Mouse (Mus musculus) telencephalon, adult 2 months (tissue): ENCODE measurements around the gene Lbp.
A peak's percentile ranks its signal among the peaks of the same experiment; 100 is the strongest.

Source experiments
- DNase-seq: peaks from one replicate; pipeline ENCODE4 v3.0.0-alpha.2; 2011; ENCODE audit warnings: low read depth, low spot score

Gene Lbp

DNA sequence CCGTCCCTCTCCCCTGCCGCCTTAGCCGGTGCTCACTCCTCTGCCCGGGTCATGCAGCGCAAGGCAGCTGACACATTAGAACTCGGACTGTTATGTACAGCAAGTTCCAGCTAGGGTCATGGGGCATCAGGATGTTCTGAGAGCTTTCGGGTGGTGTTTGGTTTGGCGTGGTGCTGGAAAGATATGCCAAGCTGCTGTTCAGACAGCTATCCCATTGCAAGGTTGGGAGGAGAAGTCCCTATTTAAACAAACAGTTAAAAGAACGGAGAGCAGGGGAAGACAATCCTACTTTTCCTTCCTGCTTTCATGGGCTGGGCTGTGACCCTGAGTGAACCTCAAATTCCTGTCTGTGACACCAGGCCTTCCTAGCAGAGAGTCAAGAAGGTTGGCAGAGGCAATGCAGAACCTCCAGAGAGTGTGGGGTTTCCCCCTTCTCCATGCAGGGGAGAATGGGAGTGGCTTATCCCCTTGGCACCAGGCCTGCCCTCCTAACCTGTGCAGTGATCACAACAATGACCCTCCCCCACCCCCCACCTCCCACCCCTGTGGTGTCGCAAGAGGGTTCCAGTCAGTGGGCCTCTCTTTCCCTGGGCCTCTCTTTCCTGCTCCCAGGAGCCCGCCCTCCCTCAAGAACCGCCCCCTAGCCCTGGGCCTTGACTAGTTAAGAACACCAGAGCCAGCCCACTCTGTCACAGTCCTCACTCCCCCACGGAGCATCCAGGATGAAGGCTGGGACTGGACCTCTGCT, at the start of gene Lbp:
TSS of gene Lbp (plus strand) at position 546 of the 748 bp plus-strand sequence.
- no peak for DNase-seq

DNA sequence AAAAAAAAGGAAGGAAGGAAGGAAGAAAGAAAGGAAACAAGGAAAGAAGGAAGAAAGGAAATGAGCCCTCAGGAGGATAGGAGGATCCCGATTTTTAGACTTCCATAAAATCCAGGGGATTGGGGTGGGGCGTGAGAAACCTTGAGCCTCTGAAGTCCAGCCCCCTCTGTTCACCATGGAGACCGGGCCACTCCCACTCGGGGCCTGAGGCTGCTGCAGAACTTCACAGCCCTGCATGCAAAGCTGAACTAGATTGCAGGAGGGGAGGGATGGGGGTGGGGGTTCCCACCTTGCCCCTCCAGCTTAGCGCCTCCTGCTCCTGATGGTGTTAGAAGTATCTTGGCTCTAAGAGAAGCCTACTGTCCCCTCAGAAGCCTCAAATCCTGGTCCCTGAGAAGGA, 49.4 kb upstream of the Lbp start:
- DNase-seq = no peak

DNA sequence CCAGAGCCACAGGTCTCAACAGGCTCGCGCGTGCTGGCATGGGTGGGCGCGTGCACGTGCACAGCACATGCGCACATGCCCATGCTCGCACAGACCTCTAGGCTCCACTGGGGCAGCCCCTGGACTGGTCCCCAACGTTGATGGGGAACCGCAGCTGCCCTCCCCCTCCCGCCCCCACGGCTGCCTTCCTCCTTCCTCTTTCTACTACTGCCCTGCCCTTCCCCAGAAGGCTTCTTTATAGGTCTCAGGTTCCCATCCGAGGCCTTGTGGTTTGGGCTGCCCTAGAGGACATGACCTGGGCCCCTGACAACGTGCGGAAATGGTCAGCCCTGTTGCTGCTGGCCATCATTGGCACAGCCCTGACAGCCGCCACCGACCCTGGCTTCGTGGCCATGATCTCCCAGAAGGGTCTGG, 48.3 kb upstream of the Lbp start, which contains the start of gene Bpi:
TSS of gene Bpi (plus strand) at position 90 of the 414 bp plus-strand sequence.
- DNase-seq = no peak

DNA sequence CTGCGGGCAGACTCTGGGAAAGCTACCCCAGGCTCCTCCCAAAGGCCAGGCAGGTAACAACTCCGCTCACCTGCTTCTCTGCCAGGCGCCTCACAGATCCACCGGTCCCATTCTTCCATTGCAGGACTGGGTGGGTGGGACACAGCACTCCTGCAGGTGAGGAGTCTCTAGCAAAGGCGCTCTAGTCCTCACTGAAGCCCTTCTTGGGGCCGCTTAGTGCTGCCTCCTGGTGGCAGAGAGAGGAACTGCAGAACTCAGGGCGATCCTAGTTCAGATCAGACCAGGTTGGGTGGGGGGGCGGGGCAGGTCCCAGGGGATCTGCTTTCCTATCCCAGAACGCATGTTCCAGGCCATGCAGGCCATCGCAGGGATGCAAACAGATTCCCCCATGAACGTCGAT, 47.5 kb upstream of the Lbp start:
- DNase-seq = no peak

DNA sequence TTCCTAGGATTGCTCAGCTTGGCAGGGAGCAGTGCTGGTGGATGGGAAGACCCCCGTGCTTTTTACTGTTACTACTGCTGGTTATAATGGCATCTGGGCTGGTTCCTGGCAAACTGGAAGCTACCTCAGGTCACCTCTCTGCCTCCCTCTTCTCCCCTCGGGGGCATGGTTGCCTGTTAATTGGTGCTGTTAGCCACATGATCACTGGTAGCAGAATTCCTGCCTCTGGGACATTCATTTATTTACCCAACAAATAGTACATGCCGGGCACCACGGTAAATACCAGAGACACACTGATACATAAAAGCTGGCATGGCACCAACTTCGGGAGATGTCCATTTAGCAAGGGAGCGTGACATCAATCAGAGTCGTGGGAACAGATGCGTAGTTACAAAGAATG, 46.8 kb upstream of the Lbp start:
- DNase-seq = no peak

DNA sequence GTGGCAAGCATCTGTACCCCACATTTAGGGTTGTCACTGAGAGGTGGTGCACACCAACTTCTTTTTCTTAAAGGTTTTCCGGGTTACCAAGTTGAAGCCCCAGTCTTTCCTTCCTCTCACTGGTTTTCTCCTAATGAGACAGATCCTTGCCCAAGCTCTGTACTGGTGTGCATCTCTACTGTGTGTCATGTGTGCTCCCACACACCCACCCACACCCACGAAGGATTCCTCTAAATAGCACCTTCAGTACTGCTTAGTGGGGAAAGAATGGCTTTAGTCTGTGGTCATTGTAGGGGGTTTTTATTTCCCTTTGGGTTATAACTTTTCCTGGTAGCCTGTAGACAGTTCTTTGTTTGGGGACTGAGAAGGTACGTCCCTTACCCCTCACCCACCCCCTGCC, 41.4 kb upstream of the Lbp start:
- DNase-seq = no peak

DNA sequence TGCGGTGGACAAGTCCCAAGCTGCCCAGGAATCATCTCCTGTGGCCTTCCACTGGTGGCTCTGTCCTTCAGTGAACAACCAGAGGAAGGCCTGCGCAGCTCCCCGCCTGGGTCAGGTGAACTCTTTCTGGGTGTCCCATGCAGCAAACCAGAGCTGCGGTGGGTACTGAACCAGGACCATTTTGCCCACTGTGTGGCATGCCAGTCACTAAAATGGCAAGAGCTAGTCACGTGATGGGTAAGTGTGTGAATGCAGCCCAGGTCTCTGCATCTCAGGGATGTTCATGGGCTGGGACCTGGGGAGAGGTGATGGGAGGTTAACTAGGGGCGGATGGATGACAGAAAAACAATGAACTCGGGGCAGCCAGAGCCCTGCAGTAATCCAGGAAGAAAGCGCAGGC, 36.3 kb upstream of the Lbp start:
- no peak for DNase-seq

DNA sequence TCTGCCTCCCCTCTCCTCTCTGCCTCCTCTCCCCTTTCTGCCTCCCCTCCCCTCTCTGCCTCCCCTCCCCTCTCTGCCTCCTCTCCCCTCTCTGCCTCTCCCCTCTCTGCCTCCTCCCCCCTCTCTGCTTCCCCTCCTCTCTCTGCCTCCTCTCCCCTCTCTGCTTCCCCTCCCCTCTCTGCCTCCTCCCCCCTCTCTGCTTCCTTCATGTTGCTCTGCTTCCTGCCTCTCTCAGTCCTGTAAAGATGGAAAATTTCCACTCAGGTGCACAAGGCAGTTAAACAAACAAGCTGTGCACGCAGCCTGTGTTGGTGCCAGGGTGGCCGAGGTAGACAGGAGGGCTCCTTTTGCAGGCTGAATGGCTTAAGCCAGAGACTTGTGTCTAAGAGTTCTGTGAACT, 32.6 kb upstream of the Lbp start:
- no peak for DNase-seq

DNA sequence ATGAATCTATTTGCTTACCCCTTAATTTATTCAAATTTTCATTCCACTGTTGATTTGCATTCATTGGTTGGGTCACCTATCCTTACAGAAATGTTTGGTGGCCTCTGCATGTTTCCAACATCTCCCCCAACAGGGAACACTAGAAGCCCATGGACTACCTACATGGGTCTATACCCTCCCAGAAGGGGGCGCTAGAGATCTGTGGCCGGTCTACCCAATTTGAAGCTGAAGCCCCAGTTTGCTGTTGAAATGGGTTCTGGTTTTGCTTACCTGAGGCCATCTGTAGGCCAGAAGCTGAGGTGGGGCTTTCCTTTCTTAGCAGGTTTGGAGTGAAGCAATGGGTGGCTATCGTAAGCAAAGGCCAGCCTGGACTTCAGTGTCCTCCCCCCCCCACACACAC, 30.9 kb upstream of the Lbp start:
- DNase-seq = no peak

DNA sequence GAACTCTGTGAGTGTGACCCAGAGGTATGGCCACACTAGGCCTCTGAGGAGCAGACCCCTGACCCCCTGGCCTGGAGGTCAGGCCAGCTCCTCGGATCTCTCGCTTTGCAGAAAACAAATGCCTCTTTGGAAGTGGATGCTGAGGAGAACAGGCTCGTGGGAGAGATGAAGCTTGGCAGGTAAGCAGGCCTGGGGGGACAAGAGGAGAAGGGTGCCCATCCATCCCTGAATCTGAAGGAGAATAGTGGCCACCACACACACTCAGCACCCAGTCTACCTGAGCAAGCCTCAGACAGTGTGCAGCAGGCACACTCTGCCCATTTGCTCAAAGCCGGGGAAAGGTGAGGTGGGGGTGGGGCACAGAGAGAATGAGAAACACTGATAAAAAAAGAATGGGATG, 30.5 kb upstream of the Lbp start:
- DNase-seq = no peak

DNA sequence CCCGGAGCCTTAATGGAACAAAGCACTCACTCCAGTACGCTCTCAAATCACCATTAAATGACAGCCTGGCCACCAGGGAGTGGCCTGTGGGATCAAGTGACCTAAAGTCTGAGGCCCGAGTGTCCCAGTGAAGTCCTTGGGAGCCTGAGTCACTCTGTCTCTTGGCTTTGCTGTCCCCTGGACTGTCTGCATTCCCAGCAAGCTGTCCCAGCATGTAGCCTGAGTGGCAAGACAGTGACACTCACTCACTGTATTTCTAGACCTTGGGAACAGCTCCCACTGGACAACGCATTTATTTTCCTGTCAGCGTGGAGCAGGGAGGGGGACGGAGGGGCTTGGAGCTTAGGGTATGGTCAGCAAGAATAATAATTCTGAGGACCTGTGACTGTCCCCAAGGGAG, 29.8 kb upstream of the Lbp start:
- DNase-seq = no peak

DNA sequence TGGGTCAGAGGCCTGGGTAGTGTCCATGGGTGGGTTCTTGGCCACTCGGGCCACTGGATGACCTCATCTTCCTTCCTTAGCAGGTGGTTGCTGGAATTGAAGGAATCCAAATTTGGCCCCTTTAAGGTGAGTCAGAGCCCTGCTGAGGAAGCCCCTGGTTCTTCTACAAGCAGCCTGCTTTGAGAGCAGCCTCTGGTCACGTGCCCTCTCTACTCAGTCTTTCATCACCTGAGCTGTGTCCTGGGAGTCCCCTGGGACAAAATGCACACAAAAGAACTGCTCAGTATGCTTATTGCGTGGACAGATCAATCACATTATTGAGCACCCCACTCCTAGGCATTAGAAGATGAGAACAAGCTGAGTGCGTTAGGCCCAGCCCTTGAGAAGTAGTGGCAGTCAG, 29.4 kb upstream of the Lbp start:
- DNase-seq = no peak

DNA sequence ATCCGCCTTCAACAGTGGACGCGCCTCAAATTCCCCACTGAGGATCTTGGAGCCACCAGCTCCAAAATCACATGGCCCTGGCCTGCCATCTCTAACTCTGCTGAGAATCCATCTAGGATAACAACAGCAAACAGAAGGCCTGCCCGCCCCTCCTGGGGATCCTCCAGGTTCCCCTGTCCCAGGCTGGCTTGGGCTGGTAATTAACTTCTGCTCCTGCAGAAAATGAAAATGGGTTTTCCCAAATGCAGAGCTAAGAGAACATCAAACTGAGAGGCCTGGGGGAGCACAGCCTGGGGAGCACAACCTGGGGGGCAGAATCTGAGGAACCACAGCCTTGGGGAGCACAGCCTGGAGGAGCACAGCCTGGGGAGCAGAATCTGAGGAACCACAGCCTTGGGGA, 26.6 kb upstream of the Lbp start:
- DNase-seq = no peak

DNA sequence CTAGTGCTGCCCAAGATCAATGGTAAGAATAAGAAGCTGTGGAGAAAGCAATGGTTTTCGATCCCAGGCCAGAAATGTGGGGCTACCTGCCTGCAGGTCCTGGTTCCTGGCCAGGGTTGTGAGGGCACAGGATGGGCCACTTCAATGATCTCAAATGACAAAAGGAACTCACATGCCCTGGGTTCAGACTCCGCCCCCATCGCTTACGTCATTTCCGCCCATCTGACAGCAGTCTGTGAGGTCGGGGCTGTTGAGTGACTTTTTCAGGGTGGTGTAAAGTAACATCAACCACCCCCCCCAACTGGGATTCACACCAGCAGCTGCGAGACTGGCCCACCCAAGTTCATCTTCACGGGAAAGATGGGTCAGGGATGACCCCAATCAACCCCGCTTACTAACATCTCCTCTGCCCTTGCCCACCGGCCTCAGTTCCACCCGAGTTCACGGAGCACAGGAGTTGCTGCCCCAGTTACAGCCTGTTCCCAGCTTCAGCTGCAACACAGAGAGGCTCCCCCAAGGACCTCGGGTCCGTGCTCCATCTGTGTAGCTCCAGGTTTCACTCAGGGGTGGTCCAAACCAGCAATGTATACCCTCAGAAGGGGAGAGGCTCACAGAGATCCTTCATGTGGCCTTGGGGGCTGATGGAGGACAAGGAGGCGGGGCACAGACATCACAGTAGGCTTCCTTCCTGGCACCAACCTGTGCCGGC, 24.6 kb upstream of the Lbp start:
- DNase-seq = no peak

DNA sequence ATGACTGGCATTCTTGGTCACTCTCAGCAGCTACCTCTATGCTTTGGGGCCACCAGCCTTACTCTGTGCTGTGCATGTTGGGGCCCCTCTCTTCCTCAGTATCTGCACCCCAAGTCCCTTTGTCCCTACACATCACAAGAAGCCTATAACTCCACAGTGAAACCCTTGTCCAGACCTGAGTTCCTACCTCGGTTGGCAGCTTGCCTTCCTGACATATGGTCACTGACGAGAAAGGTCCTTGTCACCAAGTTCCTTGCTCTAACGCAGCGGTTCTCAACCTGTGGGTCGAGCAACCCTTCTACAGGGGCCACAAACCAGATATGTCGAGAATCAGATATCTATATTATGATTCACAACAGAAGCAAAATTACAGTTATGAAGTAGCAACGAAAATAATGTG, 23.2 kb upstream of the Lbp start:
- no peak for DNase-seq

DNA sequence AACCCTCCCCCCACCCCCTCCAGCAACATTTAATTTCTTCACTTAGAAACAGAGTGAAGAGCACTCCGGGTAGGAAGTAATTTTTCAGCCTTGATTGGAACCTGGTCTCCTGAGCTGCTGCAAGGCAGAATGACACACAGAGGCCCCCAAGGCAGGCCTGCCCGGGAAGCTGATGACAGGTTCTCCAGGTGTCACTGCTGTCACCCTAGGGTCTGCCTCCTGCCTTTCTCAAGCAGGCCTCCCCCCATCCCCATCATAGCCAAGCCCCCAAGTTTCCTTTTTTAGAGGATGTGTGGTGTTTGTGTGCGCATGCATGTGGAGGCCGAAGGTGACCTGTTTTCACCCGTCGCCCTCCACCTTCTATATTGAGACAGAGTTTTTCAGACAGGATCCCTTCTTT, 22.5 kb upstream of the Lbp start:
- no peak for DNase-seq

DNA sequence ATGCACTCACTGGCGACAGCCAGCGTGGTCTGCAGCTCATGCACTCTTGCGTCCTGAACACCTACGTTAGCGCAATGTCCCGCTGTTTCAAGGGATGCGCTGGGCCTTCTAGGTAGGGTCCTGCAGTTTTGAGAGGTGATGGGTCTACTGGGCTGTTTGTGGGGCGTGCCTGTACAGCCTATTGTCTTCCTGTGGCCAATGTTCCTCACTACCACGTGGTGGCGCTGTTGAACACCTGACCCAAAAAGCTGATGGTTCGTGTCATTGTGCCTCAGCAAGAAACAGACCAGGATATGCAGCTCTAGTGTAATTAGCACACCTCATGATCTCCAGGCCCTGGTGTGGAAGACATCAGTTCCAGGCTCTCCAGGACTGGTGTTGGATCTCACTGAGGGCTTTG, 21.7 kb upstream of the Lbp start:
- DNase-seq = no peak

DNA sequence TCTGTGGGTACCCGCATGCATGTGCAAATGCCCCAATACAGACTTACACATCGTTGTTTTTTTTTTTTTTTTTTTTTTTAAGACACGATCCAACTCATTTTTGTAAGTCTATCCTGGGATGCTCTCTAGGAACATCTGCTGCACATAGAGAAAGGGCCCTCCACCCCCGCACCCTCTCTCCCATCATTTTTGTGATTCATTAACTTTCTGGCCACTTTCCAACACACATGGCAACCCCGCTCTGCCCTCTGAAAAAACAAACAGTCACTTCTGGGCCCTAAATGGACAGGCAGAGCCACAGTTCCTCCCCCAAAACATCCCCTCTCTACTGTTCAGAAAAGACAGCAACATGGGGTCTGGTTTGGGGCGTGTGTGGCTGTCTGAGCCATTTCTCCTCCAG, 20.6 kb upstream of the Lbp start:
- no peak for DNase-seq

DNA sequence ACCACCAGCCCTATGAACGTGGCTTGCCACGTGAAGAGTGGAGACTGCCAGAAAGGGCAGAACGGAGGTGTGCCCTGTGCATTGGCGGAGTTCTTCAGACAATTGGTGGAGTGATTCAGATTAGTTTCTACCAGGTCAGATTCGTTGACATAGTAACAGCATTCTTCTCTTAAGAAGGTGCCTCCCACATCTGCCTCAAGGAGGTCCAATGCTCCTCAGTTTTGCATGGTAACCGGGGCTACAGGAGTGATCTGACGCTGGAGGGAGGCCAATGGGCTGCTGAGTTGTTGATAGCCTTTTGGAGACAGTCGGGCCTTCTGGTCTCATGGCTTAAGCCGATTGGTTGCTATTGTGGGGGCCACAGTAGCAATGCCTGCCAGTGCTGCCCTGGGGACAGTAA, 10.6 kb upstream of the Lbp start:
- DNase-seq = peak; percentile 26

DNA sequence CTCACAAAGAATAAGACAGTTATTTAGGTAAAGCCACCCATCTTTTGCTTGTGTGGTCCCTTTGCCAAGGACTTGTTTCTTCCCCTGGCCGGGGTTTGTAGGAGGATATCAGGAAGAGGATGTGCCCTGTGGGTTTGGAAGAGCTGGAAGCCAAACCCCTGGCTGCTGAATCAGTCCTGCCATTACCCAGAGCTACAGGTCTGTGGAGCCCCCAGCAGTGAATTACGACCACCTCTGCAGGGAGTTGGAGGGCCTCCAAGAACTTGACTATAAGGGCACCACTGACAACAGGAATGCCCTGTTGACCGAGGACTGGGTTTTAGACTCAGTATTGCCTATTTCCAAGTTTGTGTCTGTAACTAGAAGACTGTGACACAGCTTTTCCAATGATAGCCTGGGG, 7.1 kb upstream of the Lbp start:
- DNase-seq = no peak

DNA sequence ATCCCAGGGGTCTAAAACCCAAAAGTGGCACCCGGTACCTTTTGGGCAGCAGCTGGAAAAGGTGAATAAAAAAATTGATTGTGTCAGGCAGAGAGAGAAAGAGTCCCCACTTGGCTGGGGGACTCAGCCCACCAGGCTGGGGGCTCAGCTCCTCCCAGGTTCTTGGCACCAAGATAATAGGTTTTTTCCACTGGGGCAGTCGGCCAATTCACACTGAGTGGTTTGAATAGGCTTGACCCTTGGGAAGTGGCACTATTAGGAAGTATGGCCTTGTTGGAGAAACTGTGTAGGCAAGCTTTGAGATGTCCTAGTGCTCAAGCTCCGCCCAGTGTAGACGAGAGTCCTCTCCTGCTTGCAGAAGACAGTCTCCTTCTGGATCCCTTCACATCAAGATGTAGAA, 6.6 kb upstream of the Lbp start:
- no peak for DNase-seq

DNA sequence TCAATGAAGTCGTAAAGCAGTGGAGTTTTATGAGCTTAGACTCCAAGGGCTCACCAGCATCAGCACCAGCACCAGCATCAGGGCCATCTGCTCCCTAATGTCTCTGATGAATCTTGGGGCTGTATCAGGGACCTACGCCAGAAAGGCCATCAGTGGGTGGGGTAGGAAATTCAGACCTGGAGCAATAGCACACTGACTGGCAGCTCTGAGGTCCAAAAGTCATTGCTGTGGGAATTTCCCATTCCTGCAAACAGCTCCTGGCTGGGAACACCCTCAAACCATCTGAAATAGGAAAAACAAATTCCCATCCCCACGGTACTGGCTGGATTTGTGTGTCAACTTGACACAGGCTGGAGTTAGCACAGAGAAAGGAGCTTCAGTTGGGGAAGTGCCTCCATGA, 3.5 kb upstream of the Lbp start:
- DNase-seq = no peak

DNA sequence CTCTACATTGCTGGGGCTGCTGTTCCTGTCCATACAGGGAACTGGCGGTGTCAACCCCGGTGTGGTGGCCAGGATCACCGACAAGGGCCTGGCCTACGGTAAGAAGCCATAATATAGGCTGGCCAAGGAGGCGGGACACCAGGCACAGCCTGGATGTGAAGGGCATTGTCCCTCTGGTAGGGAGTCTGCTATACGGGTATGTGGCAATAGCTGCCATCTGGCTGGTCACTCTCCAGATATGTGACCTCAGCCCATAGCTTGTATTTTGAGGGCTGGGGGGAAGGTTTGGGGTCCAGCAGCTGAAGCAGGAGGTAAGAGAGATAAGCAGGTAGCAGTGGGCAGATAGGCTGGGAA, 380 bp downstream of the Lbp start:
- DNase-seq = no peak

DNA sequence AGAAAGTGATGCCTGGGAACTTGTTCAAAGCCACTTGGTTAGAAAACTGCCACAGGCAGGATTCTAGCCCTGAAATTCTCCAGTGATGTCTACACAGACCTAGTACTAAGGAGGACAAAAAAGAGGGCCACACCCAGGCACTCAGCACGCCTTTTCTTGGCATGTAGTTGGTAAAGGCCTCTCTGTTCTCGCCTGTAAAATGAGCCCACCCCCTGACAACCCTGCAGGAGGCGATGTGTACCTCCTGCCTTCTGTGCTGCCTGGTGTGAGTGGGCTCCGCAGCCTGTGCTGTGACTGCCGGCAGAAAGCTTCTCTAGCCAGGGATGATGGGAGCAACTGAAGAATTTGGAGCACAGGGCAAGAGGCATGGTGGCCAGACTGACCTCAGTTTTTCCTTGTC, 2.0 kb downstream of the Lbp start:
- DNase-seq = peak; percentile 52
